In genomic region chr10:60580666-60581065, GRCm38 (mm10) we compare ENCODE assay signal across 20 mouse cellular contexts.
A peak's percentile ranks its signal among the peaks of the same experiment; 100 is the strongest.
DNase-seq lines count a peak whose midpoint lies in the region; ATAC-seq and TF ChIP-seq lines count a peak whose summit lies in the region.
"Had no signal": no experiment of that assay in that cellular context is flagged by ENCODE, and none has a peak within 500 bp of the region (broad histone marks: within the 10 kb centered on the region; RNA-seq: fewer than 3 reads in every experiment).

No protein-coding gene starts in this region.

- TF ChIP-seq POLR2A in kidney, adult 2 months (IDR thresholded peaks at IDR 0.05; ENCODE audit: low read depth, low read length), result no peak

- WGBS in forebrain, embryonic 10.5 days, result 67% methylated on average over 15 of the region's 15 CpGs
- WGBS in forebrain, embryonic 15.5 days, result 64% methylated on average over 15 of the region's 15 CpGs
- WGBS in kidney, adult 2 months, result 38% methylated on average over 15 of the region's 15 CpGs
- WGBS in kidney, embryonic 14.5 days, result 44% methylated on average over 15 of the region's 15 CpGs

- no peak overlapping the region for H3K4me3 ChIP-seq in forebrain, embryonic 10.5 days
- no peak overlapping the region for H3K4me3 ChIP-seq in forebrain, embryonic 15.5 days
- H3K4me3 ChIP-seq in kidney, adult 2 months (ENCODE audit: insufficient read depth, low read depth, low read length), result no peak overlapping the region
- no peak overlapping the region for H3K4me3 ChIP-seq in kidney, embryonic 14.5 days (ENCODE audit: low read length)
- H3K4me3 ChIP-seq: embryonic facial prominence, embryonic 13.5 days; forebrain, embryonic 13.5 days; gastrocnemius, adult 2 months; heart, embryonic 13.5 days; hindbrain, embryonic 12.5 days had no signal

- ATAC-seq in forebrain, embryonic 15.5 days (replicated peaks), result no peak
- ATAC-seq in kidney, embryonic 14.5 days (ENCODE audit: low FRiP score, low TSS enrichment), result no peak
- ATAC-seq: forebrain, embryonic 13.5 days; hindbrain, postnatal 0 days had no signal

- no peak overlapping the region for H3K9ac ChIP-seq in forebrain, embryonic 15.5 days (replicated peaks)
- no peak overlapping the region for H3K9ac ChIP-seq in kidney, embryonic 14.5 days (ENCODE audit: low read depth, low read length)
- H3K9ac ChIP-seq: embryonic facial prominence, embryonic 13.5 days; forebrain, embryonic 13.5 days; heart, embryonic 13.5 days; hindbrain, embryonic 12.5 days had no signal

- H3K4me1 ChIP-seq in forebrain, embryonic 10.5 days, result peaks cover 83% of the 10 kb centered on the region
- peaks cover 18% of the 10 kb centered on the region for H3K4me1 ChIP-seq in forebrain, embryonic 15.5 days
- H3K4me1 ChIP-seq in kidney, adult 2 months (ENCODE audit: control insufficient read depth, insufficient read depth, low read length), result no peaks in the 10 kb centered on the region
- no peaks in the 10 kb centered on the region for H3K4me1 ChIP-seq in kidney, embryonic 14.5 days (ENCODE audit: control insufficient read depth, insufficient read depth, low read length)
- H3K4me1 ChIP-seq: embryonic facial prominence, embryonic 13.5 days had no signal

- no peak for TF ChIP-seq CTCF in kidney, adult 2 months (conservative IDR thresholded peaks at IDR 0.05; ENCODE audit: insufficient read depth, insufficient read length, low read depth, low read length)

- peak overlapping the region; percentile 51; the same call in 1 of the 2 replicates for H3K27ac ChIP-seq in forebrain, embryonic 10.5 days
- H3K27ac ChIP-seq in forebrain, embryonic 15.5 days (replicated peaks), result no peak overlapping the region
- no peak overlapping the region for H3K27ac ChIP-seq in kidney, adult 2 months (ENCODE audit: insufficient read depth, low read depth, low read length)
- H3K27ac ChIP-seq in kidney, embryonic 14.5 days (ENCODE audit: low read depth, low read length), result no peak overlapping the region
- H3K27ac ChIP-seq: embryonic facial prominence, embryonic 13.5 days; forebrain, embryonic 13.5 days; gastrocnemius, adult 2 months; heart, embryonic 13.5 days; hindbrain, embryonic 12.5 days; hindbrain, postnatal 0 days had no signal

- H3K36me3 ChIP-seq in forebrain, embryonic 10.5 days (replicated peaks), result no peaks in the 10 kb centered on the region
- no peaks in the 10 kb centered on the region for H3K36me3 ChIP-seq in forebrain, embryonic 15.5 days
- H3K36me3 ChIP-seq in kidney, adult 2 months (ENCODE audit: control insufficient read depth, insufficient read depth, low read length), result no peaks in the 10 kb centered on the region
- no peaks in the 10 kb centered on the region for H3K36me3 ChIP-seq in kidney, embryonic 14.5 days (ENCODE audit: control insufficient read depth, insufficient read depth, low read length)
- H3K36me3 ChIP-seq: embryonic facial prominence, embryonic 13.5 days; heart, embryonic 13.5 days; hindbrain, embryonic 12.5 days had no signal

- peaks cover 90% of the 10 kb centered on the region for H3K27me3 ChIP-seq in forebrain, embryonic 10.5 days (ENCODE audit: poor library complexity, severe bottlenecking)
- peaks cover 30% of the 10 kb centered on the region for H3K27me3 ChIP-seq in forebrain, embryonic 15.5 days
- H3K27me3 ChIP-seq in kidney, adult 2 months (replicated peaks; ENCODE audit: control insufficient read depth, insufficient read depth, low read length), result no peaks in the 10 kb centered on the region
- H3K27me3 ChIP-seq in kidney, embryonic 14.5 days (ENCODE audit: control insufficient read depth, insufficient read depth, low read length), result peaks cover 3% of the 10 kb centered on the region; the same call in 1 of the 2 replicates

- peaks cover 8% of the 10 kb centered on the region; the same call in 1 of the 2 replicates for H3K9me3 ChIP-seq in forebrain, embryonic 10.5 days
- H3K9me3 ChIP-seq in forebrain, embryonic 15.5 days, result no peaks in the 10 kb centered on the region
- no peaks in the 10 kb centered on the region for H3K9me3 ChIP-seq in kidney, embryonic 14.5 days (ENCODE audit: control insufficient read depth, low read length)
- H3K9me3 ChIP-seq: embryonic facial prominence, embryonic 13.5 days; forebrain, embryonic 13.5 days; heart, embryonic 13.5 days; hindbrain, embryonic 12.5 days had no signal

- H3K4me2 ChIP-seq in forebrain, embryonic 15.5 days (replicated peaks), result no peak overlapping the region
- no peak overlapping the region for H3K4me2 ChIP-seq in kidney, embryonic 14.5 days (replicated peaks; ENCODE audit: low read depth, low read length)
- H3K4me2 ChIP-seq: embryonic facial prominence, embryonic 13.5 days; forebrain, embryonic 13.5 days; heart, embryonic 13.5 days; hindbrain, embryonic 12.5 days had no signal

- DNase-seq in forebrain, embryonic 10.5 days (ENCODE audit: extremely low spot score, low spot score), result no peak
- peak; percentile 30 for DNase-seq in kidney, adult 2 months
- peak; percentile 75 for DNase-seq in Muller cell, postnatal 12 days (ENCODE audit: inconsistent ontology term)
- DNase-seq in kidney, postnatal 4 days, result peak; percentile 10 to 42
- DNase-seq in right cerebral cortex, adult 18-20 months, result no peak
- DNase-seq: adrenal gland, adult 8-10 months; cerebellum, adult 11 months; cerebellum, adult 8-10 months; cerebellum, postnatal 14 days; gastrocnemius, adult 2 months; gastrocnemius, postnatal 36 days; heart, adult 11 months; heart, postnatal 36 days had no signal

Comparison
In these comparisons a context has a peak if more than half of its experiments do, and no peak if none do; other contexts are left out.
1. DNase-seq: peak in kidney, adult 2 months (single experiment), Muller cell, postnatal 12 days (single experiment) and kidney, postnatal 4 days (2 of 2); none in forebrain, embryonic 10.5 days (single experiment) and right cerebral cortex, adult 18-20 months (single experiment).